Mouse (Mus musculus): ENCODE results near the gene H2-M5. TPM values are rescaled to one million over a fixed set of nuclear protein-coding genes. Genes with fewer than 3 reads are reported as not detected.
"Not testable (repeated sequence)": the region's sequence is repeated elsewhere in the genome, so short reads cannot be mapped to it uniquely, and the experiment has no call there.

Gene H2-M5
- polyA plus RNA-seq, 1 experiment from 2014 or later: 0.57 TPM

DNA sequence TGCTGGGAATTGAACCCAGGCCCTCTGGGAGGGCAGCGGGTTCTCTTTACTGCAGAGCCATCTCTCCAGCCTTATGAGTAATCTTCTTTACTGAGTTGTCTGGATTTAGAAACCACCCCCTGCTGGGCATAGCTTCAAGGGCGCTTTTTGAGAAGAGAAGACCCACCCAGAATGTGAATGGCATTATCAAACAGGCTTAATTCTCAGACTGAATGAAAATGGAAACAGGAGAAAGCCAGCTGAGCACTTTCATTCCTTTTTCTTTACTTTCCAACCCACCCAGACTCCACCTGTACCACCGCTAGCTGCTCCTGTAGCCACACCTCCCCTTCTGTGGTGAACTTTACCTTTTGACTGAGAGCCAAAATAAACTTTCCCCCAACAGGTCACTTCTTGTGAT, 6.1 kb upstream of the H2-M5 start:
- Histone ChIP-seq H3K4me2 (replicated peaks; ENCODE audit: low read depth, low read length) (no peak overlapping the region), H3K4me3 (ENCODE audit: low read length) (no peak overlapping the region), H3K36me3 (ENCODE audit: insufficient read depth, low read length) (no peaks in the 10 kb centered on the region), H3K9me3 (ENCODE audit: low read length) (no peaks in the 10 kb centered on the region), H3K27ac (ENCODE audit: low read length) (no peak overlapping the region), H3K27me3 (ENCODE audit: insufficient read depth, low read length) (no peaks in the 10 kb centered on the region), H3K4me1 (ENCODE audit: insufficient read depth, low read length) (no peaks in the 10 kb centered on the region), H3K9ac (replicated peaks; ENCODE audit: low read length) (no peak overlapping the region)
- ATAC-seq (ENCODE audit: low FRiP score, low TSS enrichment): no peak
- whole genome bisulfite sequencing: 74% methylated on average over 3 of the region's 3 CpGs

DNA sequence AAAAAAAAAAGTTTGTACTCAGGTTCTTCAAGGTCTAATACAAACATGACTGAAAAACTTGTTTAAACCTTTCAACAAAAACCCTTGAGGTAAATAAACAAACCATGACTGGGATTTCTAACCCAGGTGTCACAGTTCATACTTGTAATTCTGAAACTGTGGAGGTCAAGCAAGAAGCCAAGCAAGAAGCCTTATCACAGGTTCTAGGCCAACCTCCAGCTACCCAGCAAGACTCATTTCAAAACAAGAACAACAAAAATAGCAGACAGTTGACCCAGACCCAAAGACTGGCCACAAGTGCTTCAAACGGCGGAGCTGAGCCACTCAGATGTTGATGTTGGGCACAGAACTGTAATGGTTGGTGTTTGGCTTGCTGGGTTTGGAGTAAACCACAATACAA, 5.2 kb upstream of the H2-M5 start:
- no peak overlapping the region for H3K4me3 ChIP-seq (ENCODE audit: low read length)
- no peak overlapping the region for H3K9ac ChIP-seq (replicated peaks; ENCODE audit: low read length)
- peaks cover 3% of the 10 kb centered on the region for H3K27me3 ChIP-seq (ENCODE audit: insufficient read depth, low read length)
- H3K4me2 ChIP-seq (replicated peaks; ENCODE audit: low read depth, low read length): no peak overlapping the region
- H3K4me1 ChIP-seq (ENCODE audit: insufficient read depth, low read length): no peaks in the 10 kb centered on the region
- WGBS: 89% methylated on average over 2 of the region's 2 CpGs
- no peaks in the 10 kb centered on the region for H3K9me3 ChIP-seq (ENCODE audit: low read length)
- H3K36me3 ChIP-seq (ENCODE audit: insufficient read depth, low read length): no peaks in the 10 kb centered on the region
- H3K27ac ChIP-seq (ENCODE audit: low read length): no peak overlapping the region
- no peak for ATAC-seq (ENCODE audit: low FRiP score, low TSS enrichment)

DNA sequence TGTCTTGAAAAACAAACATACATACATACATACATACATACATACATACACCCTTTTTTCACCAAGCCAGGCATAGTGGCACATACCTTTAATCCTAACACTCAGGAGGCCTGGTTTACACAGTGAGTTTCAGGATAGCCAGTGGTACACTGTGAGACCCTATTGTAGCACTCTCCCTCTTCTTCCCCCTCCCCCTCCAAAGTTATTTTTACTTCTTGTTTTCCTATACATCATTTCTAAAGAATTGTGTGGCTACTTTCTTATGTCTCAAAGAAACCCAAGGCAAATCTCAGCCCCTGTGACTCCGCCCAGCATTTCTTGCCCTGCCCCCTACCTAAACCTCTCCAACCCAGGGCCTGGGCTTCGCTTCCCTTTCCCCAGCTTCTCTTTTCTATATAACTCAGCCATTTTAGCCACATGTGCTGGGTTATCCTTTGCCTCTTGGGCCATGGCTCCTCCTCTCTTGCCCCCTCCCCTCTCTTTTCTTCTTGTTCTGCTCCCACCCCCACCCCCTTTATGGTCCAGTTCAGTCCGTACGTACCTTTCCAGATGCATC, 4.5 kb upstream of the H2-M5 start:
- H3K9ac ChIP-seq (replicated peaks; ENCODE audit: low read length): no peak overlapping the region
- H3K4me3 ChIP-seq (ENCODE audit: low read length): no peak overlapping the region
- 89% methylated on average over 4 of the region's 4 CpGs for WGBS
- no peaks in the 10 kb centered on the region for H3K4me1 ChIP-seq (ENCODE audit: insufficient read depth, low read length)
- peaks cover 10% of the 10 kb centered on the region for H3K27me3 ChIP-seq (ENCODE audit: insufficient read depth, low read length)
- no peak overlapping the region for H3K27ac ChIP-seq (ENCODE audit: low read length)
- no peaks in the 10 kb centered on the region for H3K36me3 ChIP-seq (ENCODE audit: insufficient read depth, low read length)
- ATAC-seq (ENCODE audit: low FRiP score, low TSS enrichment): no peak
- no peak overlapping the region for H3K4me2 ChIP-seq (replicated peaks; ENCODE audit: low read depth, low read length)
- H3K9me3 ChIP-seq (ENCODE audit: low read length): no peaks in the 10 kb centered on the region

DNA sequence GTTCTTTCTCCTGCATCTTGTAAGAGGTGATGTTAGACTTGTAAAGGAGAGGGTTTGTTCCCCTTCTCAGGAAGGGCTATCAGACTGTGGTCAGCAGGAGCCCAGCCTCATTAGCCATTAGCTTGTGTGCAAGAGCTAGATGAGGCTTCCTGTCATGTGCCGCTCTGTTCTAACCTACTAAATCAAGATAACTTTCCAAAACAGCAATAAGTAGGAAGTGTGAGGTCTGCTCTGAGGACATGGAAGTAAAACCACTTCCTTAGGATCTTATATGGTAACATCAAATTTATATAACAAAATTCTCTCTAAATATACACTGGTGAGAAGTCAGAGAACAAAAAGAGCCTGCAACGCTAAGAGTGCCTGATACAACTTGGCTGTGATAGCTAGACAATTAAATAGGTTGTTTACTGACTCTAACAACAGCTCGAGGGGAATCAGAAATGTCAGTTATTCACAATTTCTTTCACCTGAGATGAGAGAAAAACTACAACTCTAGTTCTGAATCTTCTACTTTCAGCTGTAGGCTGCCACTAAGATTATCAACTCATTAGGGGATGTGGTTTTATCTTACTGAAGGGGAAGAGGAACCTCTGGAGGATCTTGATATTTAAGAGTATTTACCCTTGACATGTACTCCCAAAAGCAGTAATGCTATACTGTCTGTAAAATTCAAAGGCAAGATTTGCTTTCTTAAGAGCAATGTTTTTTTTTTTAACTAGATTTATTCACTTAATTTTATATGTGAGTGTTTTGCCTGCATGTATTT, 3.2 kb upstream of the H2-M5 start:
- no peaks in the 10 kb centered on the region for H3K36me3 ChIP-seq (ENCODE audit: insufficient read depth, low read length)
- H3K27me3 ChIP-seq (ENCODE audit: insufficient read depth, low read length): peaks cover 23% of the 10 kb centered on the region
- no peak overlapping the region for H3K4me2 ChIP-seq (replicated peaks; ENCODE audit: low read depth, low read length)
- H3K27ac ChIP-seq (ENCODE audit: low read length): no peak overlapping the region
- no peak overlapping the region for H3K4me3 ChIP-seq (ENCODE audit: low read length)
- no peaks in the 10 kb centered on the region for H3K4me1 ChIP-seq (ENCODE audit: insufficient read depth, low read length)
- WGBS: 64% methylated on average over 3 of the region's 3 CpGs
- no peaks in the 10 kb centered on the region for H3K9me3 ChIP-seq (ENCODE audit: low read length)
- ATAC-seq (ENCODE audit: low FRiP score, low TSS enrichment): no peak
- no peak overlapping the region for H3K9ac ChIP-seq (replicated peaks; ENCODE audit: low read length)

DNA sequence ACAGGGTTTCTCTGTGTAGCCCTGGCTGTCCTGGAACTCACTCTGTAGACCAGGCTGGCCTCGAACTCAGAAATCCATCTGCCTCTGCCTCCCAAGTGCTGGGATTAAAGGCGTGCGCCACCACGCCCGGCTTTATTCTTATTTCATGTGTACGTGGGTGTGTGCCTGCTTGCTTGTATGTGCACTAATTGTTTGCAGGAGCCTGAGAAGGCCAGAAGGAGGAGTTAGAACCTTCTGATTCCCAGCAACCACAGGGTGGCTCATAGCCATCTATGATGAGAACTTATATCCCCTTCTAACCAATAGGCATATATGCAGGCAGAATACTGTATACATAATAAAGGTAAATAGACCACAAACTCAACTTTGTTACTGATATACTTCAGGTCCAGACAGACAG, 1.3 kb upstream of the H2-M5 start:
- not testable (repeated sequence) for H3K36me3 ChIP-seq (ENCODE audit: insufficient read depth, low read length); ATAC-seq (ENCODE audit: low FRiP score, low TSS enrichment); H3K4me2 ChIP-seq (replicated peaks; ENCODE audit: low read depth, low read length); H3K9me3 ChIP-seq (ENCODE audit: low read length); H3K4me1 ChIP-seq (ENCODE audit: insufficient read depth, low read length); H3K27ac ChIP-seq (ENCODE audit: low read length); H3K4me3 ChIP-seq (ENCODE audit: low read length); H3K9ac ChIP-seq (replicated peaks; ENCODE audit: low read length)
- H3K27me3 ChIP-seq (ENCODE audit: insufficient read depth, low read length): peaks cover 33% of the 10 kb centered on the region
- 97% methylated on average over 6 of the region's 6 CpGs for WGBS

DNA sequence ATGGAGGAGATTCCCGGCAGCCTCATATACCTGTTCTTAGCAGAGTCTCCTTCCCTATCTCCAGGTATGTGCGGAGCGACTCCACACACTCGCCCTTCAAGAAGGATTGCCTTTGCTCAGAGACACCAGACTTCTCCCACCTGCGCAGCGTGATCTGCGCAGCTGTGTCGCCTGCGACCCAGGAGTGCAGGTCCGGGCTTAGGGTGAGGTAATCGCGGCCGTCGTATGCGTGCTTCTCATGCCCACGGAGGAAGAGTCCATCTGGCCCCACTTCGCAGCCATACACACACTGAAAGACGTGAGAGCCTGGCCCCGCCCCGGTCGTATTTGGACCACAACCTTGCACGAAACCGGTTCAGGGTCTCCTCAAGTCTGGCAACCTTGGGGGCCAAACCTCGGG, 862 bp downstream of the H2-M5 start:
- WGBS: 8% methylated on average over 24 of the region's 24 CpGs
- H3K4me2 ChIP-seq (replicated peaks; ENCODE audit: low read depth, low read length): peak overlapping the region; percentile 39
- H3K36me3 ChIP-seq (ENCODE audit: insufficient read depth, low read length): no peaks in the 10 kb centered on the region
- no peak overlapping the region for H3K27ac ChIP-seq (ENCODE audit: low read length)
- no peak overlapping the region; the same call in 1 of the 2 replicates for H3K9ac ChIP-seq (replicated peaks; ENCODE audit: low read length)
- H3K9me3 ChIP-seq (ENCODE audit: low read length): no peaks in the 10 kb centered on the region
- no peaks in the 10 kb centered on the region for H3K4me1 ChIP-seq (ENCODE audit: insufficient read depth, low read length)
- ATAC-seq (ENCODE audit: low FRiP score, low TSS enrichment): no peak
- peaks cover 33% of the 10 kb centered on the region for H3K27me3 ChIP-seq (ENCODE audit: insufficient read depth, low read length)
- H3K4me3 ChIP-seq (ENCODE audit: low read length): peak overlapping the region; percentile 30

DNA sequence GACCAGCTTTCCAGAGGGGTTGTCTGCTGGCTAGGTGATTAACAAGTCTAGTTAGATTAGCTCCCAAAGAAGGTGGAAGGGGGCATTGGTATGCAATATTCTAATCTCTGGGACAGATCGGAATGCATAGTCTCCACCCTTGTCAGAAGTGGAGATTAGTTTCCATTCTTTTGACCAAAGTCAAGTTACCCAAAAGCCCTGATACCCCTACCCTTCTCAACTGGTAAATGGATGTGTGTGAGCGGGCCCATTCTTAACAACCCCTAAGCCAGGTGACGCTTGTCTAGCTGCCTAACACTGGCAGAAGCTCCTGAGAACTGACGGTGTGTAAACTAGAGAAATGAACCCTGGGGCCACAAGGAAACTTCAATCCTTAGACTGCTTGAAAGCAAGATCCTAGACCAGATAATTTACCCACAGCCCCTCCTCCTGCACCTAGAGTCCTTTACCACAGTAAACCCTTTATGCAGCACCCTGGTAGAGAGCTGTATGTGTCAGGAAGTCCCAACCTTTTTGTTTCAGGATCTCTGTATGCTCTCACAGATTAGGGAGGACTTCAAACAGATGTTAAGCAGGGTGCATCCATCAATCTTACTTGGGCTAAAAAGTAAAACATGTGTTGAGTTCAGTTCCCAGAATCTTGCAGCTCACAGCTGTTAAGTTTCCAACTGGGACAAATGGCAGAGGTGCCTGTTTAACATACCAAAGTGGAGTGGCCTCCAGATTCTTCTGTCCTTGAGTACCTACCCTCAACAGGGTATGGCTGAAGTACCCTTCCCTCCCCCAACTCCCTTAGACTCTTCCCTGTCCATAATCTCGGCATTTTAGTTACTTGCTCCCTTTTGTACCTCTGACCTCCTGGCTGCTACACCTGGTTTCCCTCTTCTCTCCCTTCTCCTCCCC, 6.8 kb downstream of the H2-M5 start:
- Histone ChIP-seq H3K4me2 (replicated peaks; ENCODE audit: low read depth, low read length) (no peak overlapping the region), H3K27ac (ENCODE audit: low read length) (no peak overlapping the region), H3K4me1 (ENCODE audit: insufficient read depth, low read length) (peaks cover 15% of the 10 kb centered on the region), H3K9me3 (ENCODE audit: low read length) (no peaks in the 10 kb centered on the region), H3K9ac (replicated peaks; ENCODE audit: low read length) (no peak overlapping the region), H3K4me3 (ENCODE audit: low read length) (no peak overlapping the region), H3K36me3 (ENCODE audit: insufficient read depth, low read length) (no peaks in the 10 kb centered on the region), H3K27me3 (ENCODE audit: insufficient read depth, low read length) (peaks cover 16% of the 10 kb centered on the region; the same call in 1 of the 2 replicates)
- ATAC-seq (ENCODE audit: low FRiP score, low TSS enrichment): no peak
- 29% methylated on average over 5 of the region's 5 CpGs for WGBS

DNA sequence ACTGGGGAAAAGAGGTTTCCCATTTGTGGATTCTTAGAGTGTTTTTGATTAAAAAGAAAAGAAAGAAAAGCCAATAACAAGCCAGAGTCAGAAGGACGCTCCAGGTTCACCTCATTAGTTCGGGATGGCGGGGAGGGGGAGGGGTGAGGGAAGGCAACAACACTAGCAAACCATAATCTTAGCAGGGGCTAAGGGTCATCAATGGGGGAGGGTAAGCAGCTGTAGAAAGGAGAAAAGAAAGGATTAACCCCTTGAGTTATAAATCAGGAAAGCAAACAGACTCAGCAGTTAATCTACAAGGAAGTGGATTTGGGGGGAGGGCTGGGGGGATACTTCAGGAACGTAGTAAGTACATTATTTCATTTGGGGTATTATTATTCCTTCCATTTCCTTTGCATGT, 7.5 kb downstream of the H2-M5 start:
- peaks cover 10% of the 10 kb centered on the region; the same call in 1 of the 2 replicates for H3K27me3 ChIP-seq (ENCODE audit: insufficient read depth, low read length)
- H3K36me3 ChIP-seq (ENCODE audit: insufficient read depth, low read length): no peaks in the 10 kb centered on the region
- H3K27ac ChIP-seq (ENCODE audit: low read length): no peak overlapping the region
- WGBS: 10% methylated on average over 4 of the region's 4 CpGs
- no peak overlapping the region for H3K9ac ChIP-seq (replicated peaks; ENCODE audit: low read length)
- H3K9me3 ChIP-seq (ENCODE audit: low read length): no peaks in the 10 kb centered on the region
- H3K4me3 ChIP-seq (ENCODE audit: low read length): peak overlapping the region; percentile 18
- ATAC-seq (ENCODE audit: low FRiP score, low TSS enrichment): no peak
- peak overlapping the region; percentile 47 for H3K4me2 ChIP-seq (replicated peaks; ENCODE audit: low read depth, low read length)
- H3K4me1 ChIP-seq (ENCODE audit: insufficient read depth, low read length): peaks cover 15% of the 10 kb centered on the region

DNA sequence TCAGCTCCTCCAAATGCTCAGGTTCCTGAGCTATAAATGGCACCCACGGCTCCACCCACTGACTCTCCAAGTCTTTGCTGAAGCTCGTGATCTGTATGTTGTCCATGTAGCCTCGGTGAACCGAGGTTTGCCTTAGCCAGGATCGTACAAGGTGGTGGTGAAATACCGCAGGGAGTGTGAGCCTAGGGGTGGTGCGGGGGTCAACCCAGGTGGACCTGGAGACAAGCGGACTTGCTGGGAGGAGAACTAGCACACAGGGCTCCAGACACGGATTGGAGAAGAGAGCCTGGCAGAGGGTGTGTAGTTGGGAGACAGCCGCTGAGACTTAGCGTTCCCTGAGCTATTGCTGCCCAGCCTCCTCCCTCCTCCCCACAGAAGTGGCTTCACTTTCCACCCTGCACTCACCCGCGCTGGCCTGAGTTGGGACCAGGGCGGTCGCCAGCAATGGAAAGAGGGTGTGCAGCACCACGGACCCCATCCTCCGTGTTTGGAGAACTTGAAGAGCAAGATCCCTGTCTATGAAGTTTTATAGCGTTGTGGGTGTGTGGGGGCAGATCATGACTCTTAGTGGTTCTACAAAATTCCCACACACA, 8.0 kb downstream of the H2-M5 start, which contains the start of gene 2410137M14Rik:
TSS of gene 2410137M14Rik (minus strand) at position 17 of the 593 bp plus-strand sequence.
- H3K4me1 ChIP-seq (ENCODE audit: insufficient read depth, low read length): peaks cover 15% of the 10 kb centered on the region
- 10% methylated on average over 18 of the region's 18 CpGs for WGBS
- H3K27me3 ChIP-seq (ENCODE audit: insufficient read depth, low read length): 0 out of 2 replicates have a peak, but pooled peaks cover 6% of the 10 kb centered on the region
- H3K4me2 ChIP-seq (replicated peaks; ENCODE audit: low read depth, low read length): peak within 1 kb of the TSS; percentile 47
- no peaks in the 10 kb centered on the region for H3K9me3 ChIP-seq (ENCODE audit: low read length)
- H3K9ac ChIP-seq (replicated peaks; ENCODE audit: low read length): no peak within 1 kb of the TSS
- H3K27ac ChIP-seq (ENCODE audit: low read length): no peak within 1 kb of the TSS
- 0 out of 2 replicates have a peak, but pooled peaks have one; percentile 39 for ATAC-seq (ENCODE audit: low FRiP score, low TSS enrichment)
- peak within 1 kb of the TSS; percentile 18 for H3K4me3 ChIP-seq (ENCODE audit: low read length)
- H3K36me3 ChIP-seq (ENCODE audit: insufficient read depth, low read length): no peaks in the 10 kb centered on the region

Measured in kidney, embryonic 16.5 days (tissue).